Mouse (Mus musculus): Measurements from ENCODE around the gene Actl11. TPM values are rescaled to one million over a fixed set of nuclear protein-coding genes. Genes with fewer than 3 reads are reported as not detected.

Gene Actl11
- polyA plus RNA-seq, 1 experiment from 2014 or later: not detected

DNA sequence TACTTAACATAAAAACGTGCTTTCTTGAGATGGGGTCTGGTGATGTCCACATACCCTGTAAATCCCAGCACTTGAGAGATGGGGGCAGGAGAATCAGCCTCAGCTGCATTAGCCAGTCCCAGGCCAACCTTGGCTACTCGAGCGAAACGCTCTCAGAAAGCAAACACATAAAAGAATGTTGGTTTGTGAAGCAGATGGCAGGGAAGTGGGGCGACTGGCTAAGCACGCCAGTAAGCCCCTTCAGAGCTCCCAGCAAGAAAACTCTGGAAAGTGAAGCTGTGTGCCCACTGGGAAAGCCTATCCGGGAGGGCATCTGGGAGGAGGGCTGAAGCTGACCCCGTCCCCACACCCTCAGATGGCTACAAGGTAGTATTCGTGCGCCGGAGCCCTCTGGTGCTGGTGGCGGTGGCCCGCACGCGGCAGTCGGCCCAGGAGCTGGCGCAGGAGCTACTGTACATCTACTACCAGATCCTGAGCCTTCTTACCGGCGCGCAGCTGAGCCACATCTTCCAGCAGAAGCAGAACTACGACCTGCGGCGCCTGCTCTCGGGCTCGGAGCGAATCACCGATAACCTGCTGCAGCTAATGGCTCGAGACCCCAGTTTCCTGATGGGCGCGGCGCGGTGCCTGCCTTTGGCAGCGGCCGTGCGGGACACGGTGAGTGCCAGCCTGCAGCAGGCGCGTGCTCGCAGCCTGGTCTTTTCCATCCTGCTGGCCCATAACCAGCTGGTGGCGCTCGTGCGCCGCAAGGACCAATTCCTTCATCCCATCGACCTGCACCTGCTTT, 27.2 kb upstream of the Actl11 start:
- peak overlapping the region; percentile 42 for H3K4me2 ChIP-seq (replicated peaks; ENCODE audit: low read depth, low read length)
- WGBS: 4% methylated on average over 41 of the region's 44 CpGs
- DNase-seq (ENCODE audit: low spot score): peak; percentile 89
- peak; percentile 55; the same call in 1 of the 2 replicates for ATAC-seq (ENCODE audit: low FRiP score)
- no peaks in the 10 kb centered on the region for H3K36me3 ChIP-seq (ENCODE audit: control insufficient read depth, insufficient read depth, low read length)
- peak overlapping the region; percentile 17 for H3K4me3 ChIP-seq (ENCODE audit: low read depth, low read length)
- no peak overlapping the region for H3K27ac ChIP-seq (ENCODE audit: low read depth, low read length)
- H3K9ac ChIP-seq (ENCODE audit: low read depth, low read length): no peak overlapping the region
- H3K27me3 ChIP-seq (ENCODE audit: control insufficient read depth, insufficient read depth, low read length): peaks cover 11% of the 10 kb centered on the region
- H3K4me1 ChIP-seq (replicated peaks; ENCODE audit: control insufficient read depth, insufficient read depth, low read length): peaks cover 4% of the 10 kb centered on the region; the same call in 1 of the 2 replicates
- no peaks in the 10 kb centered on the region for H3K9me3 ChIP-seq (ENCODE audit: control insufficient read depth, low read length)

GRCm38 (mm10) chr9:107901627-107901914, 26.7 kb upstream of the Actl11 start:
- Histone ChIP-seq H3K9ac (ENCODE audit: low read depth, low read length) (no peak overlapping the region), H3K36me3 (ENCODE audit: control insufficient read depth, insufficient read depth, low read length) (no peaks in the 10 kb centered on the region), H3K27ac (ENCODE audit: low read depth, low read length) (no peak overlapping the region), H3K4me1 (replicated peaks; ENCODE audit: control insufficient read depth, insufficient read depth, low read length) (peaks cover 4% of the 10 kb centered on the region; the same call in 1 of the 2 replicates), H3K9me3 (ENCODE audit: control insufficient read depth, low read length) (no peaks in the 10 kb centered on the region), H3K4me3 (ENCODE audit: low read depth, low read length) (0 out of 2 replicates have a peak overlapping the region, but pooled peaks have one; percentile 17), H3K4me2 (replicated peaks; ENCODE audit: low read depth, low read length) (peak overlapping the region; percentile 42), H3K27me3 (ENCODE audit: control insufficient read depth, insufficient read depth, low read length) (peaks cover 14% of the 10 kb centered on the region)
- ATAC-seq (ENCODE audit: low FRiP score): no peak; the same call in 1 of the 2 replicates
- no peak for DNase-seq (ENCODE audit: low spot score)
- WGBS: 10% methylated on average over 17 of the region's 17 CpGs

DNA sequence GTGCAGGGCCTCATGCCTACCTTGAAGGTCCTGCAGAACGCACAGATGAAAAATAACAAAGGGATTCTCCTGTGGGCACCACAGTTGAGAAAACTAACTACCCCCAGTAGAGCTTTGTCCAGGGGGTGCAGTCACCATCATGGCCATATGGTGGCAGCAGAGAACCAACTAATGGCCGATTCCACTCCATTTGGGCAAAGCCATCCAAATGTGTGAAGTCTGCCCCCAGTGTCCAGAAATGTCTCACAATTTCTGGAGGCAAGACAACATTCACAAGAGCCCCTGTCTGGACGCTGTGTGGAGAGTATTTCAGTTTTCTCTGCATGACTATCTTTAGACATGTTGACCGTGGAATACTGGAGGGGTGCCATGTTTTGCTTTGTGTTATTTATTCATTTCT, 23.5 kb upstream of the Actl11 start:
- peak; percentile 94 for DNase-seq (ENCODE audit: low spot score)
- no peak overlapping the region for H3K9ac ChIP-seq (ENCODE audit: low read depth, low read length)
- no peaks in the 10 kb centered on the region for H3K36me3 ChIP-seq (ENCODE audit: control insufficient read depth, insufficient read depth, low read length)
- H3K27me3 ChIP-seq (ENCODE audit: control insufficient read depth, insufficient read depth, low read length): peaks cover 14% of the 10 kb centered on the region
- H3K4me1 ChIP-seq (replicated peaks; ENCODE audit: control insufficient read depth, insufficient read depth, low read length): peaks cover 16% of the 10 kb centered on the region; the same call in 1 of the 2 replicates
- no peak overlapping the region for H3K4me3 ChIP-seq (ENCODE audit: low read depth, low read length)
- WGBS: 2% methylated on average over 4 of the region's 4 CpGs
- no peak overlapping the region for H3K4me2 ChIP-seq (replicated peaks; ENCODE audit: low read depth, low read length)
- no peak overlapping the region for H3K27ac ChIP-seq (ENCODE audit: low read depth, low read length)
- H3K9me3 ChIP-seq (ENCODE audit: control insufficient read depth, low read length): no peaks in the 10 kb centered on the region
- ATAC-seq (ENCODE audit: low FRiP score): peak; percentile 52; the same call in 1 of the 2 replicates

GRCm38 (mm10) chr9:107906252-107906966, 21.9 kb upstream of the Actl11 start, which contains the start of gene Mst1r:
Mst1r (plus strand) TSS chr9:107906873.
- no peak within 1 kb of the TSS for H3K27ac ChIP-seq (ENCODE audit: low read depth, low read length)
- peaks cover 8% of the 10 kb centered on the region for H3K27me3 ChIP-seq (ENCODE audit: control insufficient read depth, insufficient read depth, low read length)
- H3K36me3 ChIP-seq (ENCODE audit: control insufficient read depth, insufficient read depth, low read length): no peaks in the 10 kb centered on the region
- ATAC-seq (ENCODE audit: low FRiP score): peak; percentile 51; the same call in 1 of the 2 replicates
- WGBS: 24% methylated on average over 19 of the region's 19 CpGs
- peak within 1 kb of the TSS; percentile 23 for H3K4me3 ChIP-seq (ENCODE audit: low read depth, low read length)
- peak within 1 kb of the TSS; percentile 36 for H3K4me2 ChIP-seq (replicated peaks; ENCODE audit: low read depth, low read length)
- DNase-seq (ENCODE audit: low spot score): peak; percentile 72
- H3K4me1 ChIP-seq (replicated peaks; ENCODE audit: control insufficient read depth, insufficient read depth, low read length): peaks cover 12% of the 10 kb centered on the region; the same call in 1 of the 2 replicates
- H3K9ac ChIP-seq (ENCODE audit: low read depth, low read length): peak within 1 kb of the TSS; percentile 42; the same call in 1 of the 2 replicates
- H3K9me3 ChIP-seq (ENCODE audit: control insufficient read depth, low read length): no peaks in the 10 kb centered on the region

DNA sequence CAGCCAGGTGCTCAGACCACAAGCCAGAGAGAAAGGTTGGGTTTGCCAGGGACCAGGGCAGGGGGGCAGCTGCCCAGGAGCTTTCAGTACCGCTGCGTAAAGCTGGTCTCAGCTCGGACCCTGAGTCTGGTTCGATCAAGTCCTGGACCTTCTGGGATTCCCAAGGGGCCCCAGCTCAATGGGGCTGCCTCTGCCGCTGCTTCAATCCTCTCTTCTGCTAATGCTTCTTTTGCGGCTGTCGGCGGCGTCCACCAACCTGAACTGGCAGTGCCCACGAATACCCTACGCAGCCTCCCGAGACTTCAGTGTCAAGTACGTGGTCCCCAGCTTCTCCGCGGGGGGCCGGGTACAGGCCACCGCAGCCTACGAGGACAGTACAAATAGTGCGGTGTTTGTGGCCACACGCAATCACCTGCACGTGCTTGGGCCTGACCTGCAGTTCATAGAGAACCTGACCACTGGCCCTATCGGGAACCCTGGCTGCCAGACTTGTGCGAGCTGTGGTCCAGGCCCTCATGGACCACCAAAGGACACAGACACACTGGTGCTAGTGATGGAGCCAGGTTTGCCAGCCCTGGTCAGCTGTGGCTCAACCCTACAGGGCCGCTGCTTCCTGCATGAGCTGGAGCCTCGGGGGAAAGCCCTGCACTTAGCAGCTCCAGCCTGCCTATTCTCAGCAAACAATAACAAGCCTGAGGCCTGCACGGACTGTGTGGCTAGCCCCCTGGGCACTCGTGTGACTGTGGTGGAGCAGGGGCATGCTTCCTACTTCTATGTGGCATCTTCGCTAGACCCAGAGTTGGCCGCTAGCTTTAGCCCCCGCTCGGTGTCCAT, 21.1 kb upstream of the Actl11 start:
- Histone ChIP-seq H3K4me3 (ENCODE audit: low read depth, low read length) (peak overlapping the region; percentile 23), H3K4me1 (replicated peaks; ENCODE audit: control insufficient read depth, insufficient read depth, low read length) (peaks cover 12% of the 10 kb centered on the region; the same call in 1 of the 2 replicates), H3K27me3 (ENCODE audit: control insufficient read depth, insufficient read depth, low read length) (peaks cover 3% of the 10 kb centered on the region; the same call in 1 of the 2 replicates), H3K9ac (ENCODE audit: low read depth, low read length) (peak overlapping the region; percentile 42; the same call in 1 of the 2 replicates), H3K36me3 (ENCODE audit: control insufficient read depth, insufficient read depth, low read length) (no peaks in the 10 kb centered on the region), H3K27ac (ENCODE audit: low read depth, low read length) (no peak overlapping the region), H3K4me2 (replicated peaks; ENCODE audit: low read depth, low read length) (peak overlapping the region; percentile 36), H3K9me3 (ENCODE audit: control insufficient read depth, low read length) (no peaks in the 10 kb centered on the region)
- WGBS: 46% methylated on average over 31 of the region's 31 CpGs
- DNase-seq (ENCODE audit: low spot score) (peak; percentile 24), ATAC-seq (ENCODE audit: low FRiP score) (no peak)

- H3K36me3 ChIP-seq (ENCODE audit: control insufficient read depth, insufficient read depth, low read length): no peaks in the 10 kb centered on the region
- peaks cover 3% of the 10 kb centered on the region; the same call in 1 of the 2 replicates for H3K27me3 ChIP-seq (ENCODE audit: control insufficient read depth, insufficient read depth, low read length)
- ATAC-seq (ENCODE audit: low FRiP score) (no peak), DNase-seq (ENCODE audit: low spot score) (no peak)
- WGBS: 78% methylated on average over 14 of the region's 14 CpGs
- no peak overlapping the region for H3K4me2 ChIP-seq (replicated peaks; ENCODE audit: low read depth, low read length)
- H3K27ac ChIP-seq (ENCODE audit: low read depth, low read length): no peak overlapping the region
- no peaks in the 10 kb centered on the region for H3K9me3 ChIP-seq (ENCODE audit: control insufficient read depth, low read length)
- H3K4me1 ChIP-seq (replicated peaks; ENCODE audit: control insufficient read depth, insufficient read depth, low read length): peaks cover 12% of the 10 kb centered on the region; the same call in 1 of the 2 replicates
- no peak overlapping the region for H3K4me3 ChIP-seq (ENCODE audit: low read depth, low read length)
- H3K9ac ChIP-seq (ENCODE audit: low read depth, low read length): no peak overlapping the region
These were observed 20.5 kb upstream of the Actl11 start for GRCm38 (mm10) chr9:107907801-107908120.

- Histone ChIP-seq H3K4me3 (ENCODE audit: low read depth, low read length) (no peak overlapping the region), H3K9me3 (ENCODE audit: control insufficient read depth, low read length) (no peaks in the 10 kb centered on the region), H3K9ac (ENCODE audit: low read depth, low read length) (no peak overlapping the region), H3K27ac (ENCODE audit: low read depth, low read length) (no peak overlapping the region), H3K4me2 (replicated peaks; ENCODE audit: low read depth, low read length) (no peak overlapping the region), H3K4me1 (replicated peaks; ENCODE audit: control insufficient read depth, insufficient read depth, low read length) (peaks cover 12% of the 10 kb centered on the region; the same call in 1 of the 2 replicates), H3K27me3 (ENCODE audit: control insufficient read depth, insufficient read depth, low read length) (peaks cover 3% of the 10 kb centered on the region; the same call in 1 of the 2 replicates), H3K36me3 (ENCODE audit: control insufficient read depth, insufficient read depth, low read length) (no peaks in the 10 kb centered on the region)
- no peak for ATAC-seq (ENCODE audit: low FRiP score)
- no peak for DNase-seq (ENCODE audit: low spot score)
- WGBS: 31% methylated on average over 18 of the region's 18 CpGs
These were observed 19.7 kb upstream of the Actl11 start for GRCm38 (mm10) chr9:107908410-107909158.
